Mouse (Mus musculus): ENCODE measurements around the gene Ltbp4.

Ltbp4 gene

GRCm38 (mm10) chr7:27257046-27257851 is 80.2 kb downstream of the Ltbp4 start:
- DNase-seq = peak; percentile 68

GRCm38 (mm10) chr7:27255721-27256120 is 81.8 kb downstream of the Ltbp4 start:
- DNase-seq = peak; percentile 58
